Mouse (Mus musculus): Measurements from ENCODE around the gene Gm13723.

Gm13723 gene

GRCm38 (mm10) chr2:86874702-86875101, at the start of gene Gm13723:
TSS of gene Gm13723 (minus strand) at chr2:86874802.
- DNase-seq (ENCODE audit: low read depth in 1 of 2, low spot score in 2 of 2): no peak

GRCm38 (mm10) chr2:86905647-86906046, 31.0 kb upstream of the Gm13723 start:
- DNase-seq (ENCODE audit: low read depth in 1 of 2, low spot score in 2 of 2): no peak

GRCm38 (mm10) chr2:86892116-86892515, 17.5 kb upstream of the Gm13723 start, which contains the start of gene Olfr1097:
TSS of gene Olfr1097 (minus strand) at chr2:86892216.
- DNase-seq (ENCODE audit: low read depth in 1 of 2, low spot score in 2 of 2): no peak

GRCm38 (mm10) chr2:86851596-86851995, 23.0 kb downstream of the Gm13723 start, which contains the start of gene Olfr1095:
TSS of gene Olfr1095 (minus strand) at chr2:86851696.
- DNase-seq (ENCODE audit: low read depth in 1 of 2, low spot score in 2 of 2): no peak

GRCm38 (mm10) chr2:86824363-86824762, 50.2 kb downstream of the Gm13723 start, which contains the start of gene Olfr1094:
TSS of gene Olfr1094 (plus strand) at chr2:86824663.
- no peak for DNase-seq (ENCODE audit: low read depth in 1 of 2, low spot score in 2 of 2)
